Mouse (Mus musculus): Measurements from ENCODE around the gene Flii. TPM values are rescaled to one million over a fixed set of nuclear protein-coding genes. Genes with fewer than 3 reads are reported as not detected.

The Flii gene
- 87.2 and 91.8 TPM in 2 replicates for polyA plus RNA-seq (2014; fragmentation: Nextera tagmentation; extraction: Ambion mirVana)

- Histone ChIP-seq H3K27me3 (replicated peaks; ENCODE audit: control insufficient read depth, insufficient read depth, low read length) (no peaks in the 10 kb centered on the region), H3K27ac (ENCODE audit: low read depth) (peak within 1 kb of the TSS; percentile 77), H3K9me3 (ENCODE audit: control insufficient read depth, low read length) (no peaks in the 10 kb centered on the region), H3K36me3 (ENCODE audit: control insufficient read depth, insufficient read depth, low read length) (peaks cover 43% of the 10 kb centered on the region), H3K4me3 (ENCODE audit: low read depth, low read length) (peak within 1 kb of the TSS; percentile 86), H3K4me2 (ENCODE audit: low read length) (peak within 1 kb of the TSS; percentile 74), H3K4me1 (replicated peaks; ENCODE audit: control insufficient read depth, insufficient read depth, low read length) (peaks cover 12% of the 10 kb centered on the region), H3K9ac (ENCODE audit: low read length) (peak within 1 kb of the TSS; percentile 80)
- DNase-seq (ENCODE audit: low spot score): peak; percentile 93
- WGBS: 1% methylated on average over 58 of the region's 71 CpGs
- ATAC-seq (replicated peaks; ENCODE audit: low FRiP score, low TSS enrichment, low read depth): peak; percentile 79
These were observed at the start of gene Flii for GRCm38 (mm10) chr11:60726601-60727391. TSS of gene Flii (minus strand) at chr11:60727263.

GRCm38 (mm10) chr11:60776107-60776828, 49.2 kb upstream of the Flii start:
- 4% methylated on average over 17 of the region's 17 CpGs for WGBS
- peak overlapping the region; percentile 85 for H3K4me2 ChIP-seq (ENCODE audit: low read length)
- peak overlapping the region; percentile 96 for H3K4me3 ChIP-seq (ENCODE audit: low read depth, low read length)
- ATAC-seq (replicated peaks; ENCODE audit: low FRiP score, low TSS enrichment, low read depth) (no peak), DNase-seq (ENCODE audit: low spot score) (no peak)
- peaks cover 8% of the 10 kb centered on the region for H3K36me3 ChIP-seq (ENCODE audit: control insufficient read depth, insufficient read depth, low read length)
- no peaks in the 10 kb centered on the region for H3K27me3 ChIP-seq (replicated peaks; ENCODE audit: control insufficient read depth, insufficient read depth, low read length)
- H3K9ac ChIP-seq (ENCODE audit: low read length): peak overlapping the region; percentile 83
- H3K4me1 ChIP-seq (replicated peaks; ENCODE audit: control insufficient read depth, insufficient read depth, low read length): peaks cover 45% of the 10 kb centered on the region
- H3K27ac ChIP-seq (ENCODE audit: low read depth): peak overlapping the region; percentile 89
- H3K9me3 ChIP-seq (ENCODE audit: control insufficient read depth, low read length): no peaks in the 10 kb centered on the region

GRCm38 (mm10) chr11:60775578-60775977, 48.5 kb upstream of the Flii start:
- Histone ChIP-seq H3K9ac (ENCODE audit: low read length) (peak overlapping the region; percentile 83; the same call in 1 of the 2 replicates), H3K4me2 (ENCODE audit: low read length) (peak overlapping the region; percentile 85), H3K4me3 (ENCODE audit: low read depth, low read length) (peak overlapping the region; percentile 96), H3K27me3 (replicated peaks; ENCODE audit: control insufficient read depth, insufficient read depth, low read length) (no peaks in the 10 kb centered on the region), H3K36me3 (ENCODE audit: control insufficient read depth, insufficient read depth, low read length) (peaks cover 8% of the 10 kb centered on the region), H3K27ac (ENCODE audit: low read depth) (no peak overlapping the region), H3K9me3 (ENCODE audit: control insufficient read depth, low read length) (no peaks in the 10 kb centered on the region), H3K4me1 (replicated peaks; ENCODE audit: control insufficient read depth, insufficient read depth, low read length) (peaks cover 39% of the 10 kb centered on the region)
- WGBS: 50% methylated on average over 6 of the region's 6 CpGs
- no peak for DNase-seq (ENCODE audit: low spot score)
- no peak for ATAC-seq (replicated peaks; ENCODE audit: low FRiP score, low TSS enrichment, low read depth)

- peaks cover 5% of the 10 kb centered on the region for H3K36me3 ChIP-seq (ENCODE audit: control insufficient read depth, insufficient read depth, low read length)
- H3K4me3 ChIP-seq (ENCODE audit: low read depth, low read length): no peak overlapping the region
- WGBS: 51% methylated on average over 1 of the region's 1 CpGs
- H3K9me3 ChIP-seq (ENCODE audit: control insufficient read depth, low read length): no peaks in the 10 kb centered on the region
- H3K4me2 ChIP-seq (ENCODE audit: low read length): peak overlapping the region; percentile 85; the same call in 1 of the 2 replicates
- no peaks in the 10 kb centered on the region for H3K27me3 ChIP-seq (replicated peaks; ENCODE audit: control insufficient read depth, insufficient read depth, low read length)
- no peak for DNase-seq (ENCODE audit: low spot score)
- no peak overlapping the region for H3K9ac ChIP-seq (ENCODE audit: low read length)
- H3K27ac ChIP-seq (ENCODE audit: low read depth): no peak overlapping the region
- peaks cover 33% of the 10 kb centered on the region for H3K4me1 ChIP-seq (replicated peaks; ENCODE audit: control insufficient read depth, insufficient read depth, low read length)
- no peak for ATAC-seq (replicated peaks; ENCODE audit: low FRiP score, low TSS enrichment, low read depth)
These were observed 47.8 kb upstream of the Flii start for GRCm38 (mm10) chr11:60774841-60775240.

GRCm38 (mm10) chr11:60774158-60774689, 47.2 kb upstream of the Flii start:
- no peak overlapping the region for H3K4me2 ChIP-seq (ENCODE audit: low read length)
- H3K9me3 ChIP-seq (ENCODE audit: control insufficient read depth, low read length): no peaks in the 10 kb centered on the region
- DNase-seq (ENCODE audit: low spot score) (no peak), ATAC-seq (replicated peaks; ENCODE audit: low FRiP score, low TSS enrichment, low read depth) (no peak)
- no peaks in the 10 kb centered on the region for H3K27me3 ChIP-seq (replicated peaks; ENCODE audit: control insufficient read depth, insufficient read depth, low read length)
- H3K4me1 ChIP-seq (replicated peaks; ENCODE audit: control insufficient read depth, insufficient read depth, low read length): peaks cover 27% of the 10 kb centered on the region
- H3K4me3 ChIP-seq (ENCODE audit: low read depth, low read length): no peak overlapping the region
- no peak overlapping the region for H3K9ac ChIP-seq (ENCODE audit: low read length)
- WGBS: 78% methylated on average over 3 of the region's 3 CpGs
- H3K27ac ChIP-seq (ENCODE audit: low read depth): no peak overlapping the region
- no peaks in the 10 kb centered on the region for H3K36me3 ChIP-seq (ENCODE audit: control insufficient read depth, insufficient read depth, low read length)

- Histone ChIP-seq H3K9ac (ENCODE audit: low read length) (no peak overlapping the region), H3K4me1 (replicated peaks; ENCODE audit: control insufficient read depth, insufficient read depth, low read length) (peaks cover 15% of the 10 kb centered on the region), H3K27me3 (replicated peaks; ENCODE audit: control insufficient read depth, insufficient read depth, low read length) (no peaks in the 10 kb centered on the region), H3K9me3 (ENCODE audit: control insufficient read depth, low read length) (no peaks in the 10 kb centered on the region), H3K4me2 (ENCODE audit: low read length) (no peak overlapping the region), H3K4me3 (ENCODE audit: low read depth, low read length) (no peak overlapping the region), H3K36me3 (ENCODE audit: control insufficient read depth, insufficient read depth, low read length) (no peaks in the 10 kb centered on the region), H3K27ac (ENCODE audit: low read depth) (no peak overlapping the region)
- 84% methylated on average over 4 of the region's 4 CpGs for WGBS
- DNase-seq (ENCODE audit: low spot score) (no peak), ATAC-seq (replicated peaks; ENCODE audit: low FRiP score, low TSS enrichment, low read depth) (no peak)
These were observed 45.1 kb upstream of the Flii start for GRCm38 (mm10) chr11:60772161-60772560.

GRCm38 (mm10) chr11:60770776-60771175, 43.7 kb upstream of the Flii start:
- H3K27me3 ChIP-seq (replicated peaks; ENCODE audit: control insufficient read depth, insufficient read depth, low read length): no peaks in the 10 kb centered on the region

GRCm38 (mm10) chr11:60769322-60769721, 42.3 kb upstream of the Flii start:
- Histone ChIP-seq H3K9ac (ENCODE audit: low read length) (no peak overlapping the region), H3K36me3 (ENCODE audit: control insufficient read depth, insufficient read depth, low read length) (no peaks in the 10 kb centered on the region), H3K4me2 (ENCODE audit: low read length) (no peak overlapping the region), H3K9me3 (ENCODE audit: control insufficient read depth, low read length) (no peaks in the 10 kb centered on the region), H3K27ac (ENCODE audit: low read depth) (no peak overlapping the region), H3K27me3 (replicated peaks; ENCODE audit: control insufficient read depth, insufficient read depth, low read length) (no peaks in the 10 kb centered on the region), H3K4me3 (ENCODE audit: low read depth, low read length) (no peak overlapping the region), H3K4me1 (replicated peaks; ENCODE audit: control insufficient read depth, insufficient read depth, low read length) (no peaks in the 10 kb centered on the region)
- 93% methylated on average over 2 of the region's 2 CpGs for whole genome bisulfite sequencing
- no peak for ATAC-seq (replicated peaks; ENCODE audit: low FRiP score, low TSS enrichment, low read depth)
- no peak for DNase-seq (ENCODE audit: low spot score)

More at GRCm38 (mm10) chr11:60770776-60771175, 43.7 kb upstream of the Flii start:
- ATAC-seq (replicated peaks; ENCODE audit: low FRiP score, low TSS enrichment, low read depth) (no peak), DNase-seq (ENCODE audit: low spot score) (no peak)
- Histone ChIP-seq H3K36me3 (ENCODE audit: control insufficient read depth, insufficient read depth, low read length) (no peaks in the 10 kb centered on the region), H3K4me1 (replicated peaks; ENCODE audit: control insufficient read depth, insufficient read depth, low read length) (peaks cover 10% of the 10 kb centered on the region), H3K4me2 (ENCODE audit: low read length) (no peak overlapping the region), H3K4me3 (ENCODE audit: low read depth, low read length) (no peak overlapping the region), H3K9me3 (ENCODE audit: control insufficient read depth, low read length) (no peaks in the 10 kb centered on the region), H3K27ac (ENCODE audit: low read depth) (no peak overlapping the region), H3K9ac (ENCODE audit: low read length) (no peak overlapping the region)
- WGBS: 90% methylated on average over 3 of the region's 3 CpGs
